Mouse (Mus musculus) adrenal gland, postnatal 10 days (tissue): ENCODE measurements around the gene Cdc42se1. TPM values are rescaled to one million over a fixed set of nuclear protein-coding genes. Genes with fewer than 3 reads are reported as not detected.
"Not testable (repeated sequence)": the region's sequence is repeated elsewhere in the genome, so short reads cannot be mapped to it uniquely, and the experiment has no call there.

ENCODE experiments used
- DNase-seq: peaks from one replicate; pipeline ENCODE4 v3.0.0; 2021; ENCODE audit warnings: mixed read lengths
- long read RNA-seq, 2 experiments: library from polyadenylated mRNA; stranded (forward); transcript quantifications; one replicate each; pipeline ENCODE4 v2.0.0; 2021
- total RNA-seq, 2 experiments: library from RNA; stranded (reverse); gene quantifications; 2 replicates each; pipeline ENCODE4 v1.2.3; 2021

The Cdc42se1 gene
- total RNA-seq = 10 to 100 TPM; 62.4 to 69.7 TPM
- long read RNA-seq, experiment 1, transcript Cdc42se1-201 (5 exons, 2,805 nt) = major isoform, 38 of 66 reads
- long read RNA-seq, experiment 1, partial matches to known transcripts = 2 of 66 reads
- long read RNA-seq, experiment 1, other reads (novel, unspliced or antisense) = 26 of 66 reads
- long read RNA-seq, experiment 2, transcript Cdc42se1-201 (5 exons, 2,805 nt) = major isoform, 37 of 47 reads
- long read RNA-seq, experiment 2, partial matches to known transcripts = 5 of 47 reads
- long read RNA-seq, experiment 2, other reads (novel, unspliced or antisense) = 5 of 47 reads

DNA sequence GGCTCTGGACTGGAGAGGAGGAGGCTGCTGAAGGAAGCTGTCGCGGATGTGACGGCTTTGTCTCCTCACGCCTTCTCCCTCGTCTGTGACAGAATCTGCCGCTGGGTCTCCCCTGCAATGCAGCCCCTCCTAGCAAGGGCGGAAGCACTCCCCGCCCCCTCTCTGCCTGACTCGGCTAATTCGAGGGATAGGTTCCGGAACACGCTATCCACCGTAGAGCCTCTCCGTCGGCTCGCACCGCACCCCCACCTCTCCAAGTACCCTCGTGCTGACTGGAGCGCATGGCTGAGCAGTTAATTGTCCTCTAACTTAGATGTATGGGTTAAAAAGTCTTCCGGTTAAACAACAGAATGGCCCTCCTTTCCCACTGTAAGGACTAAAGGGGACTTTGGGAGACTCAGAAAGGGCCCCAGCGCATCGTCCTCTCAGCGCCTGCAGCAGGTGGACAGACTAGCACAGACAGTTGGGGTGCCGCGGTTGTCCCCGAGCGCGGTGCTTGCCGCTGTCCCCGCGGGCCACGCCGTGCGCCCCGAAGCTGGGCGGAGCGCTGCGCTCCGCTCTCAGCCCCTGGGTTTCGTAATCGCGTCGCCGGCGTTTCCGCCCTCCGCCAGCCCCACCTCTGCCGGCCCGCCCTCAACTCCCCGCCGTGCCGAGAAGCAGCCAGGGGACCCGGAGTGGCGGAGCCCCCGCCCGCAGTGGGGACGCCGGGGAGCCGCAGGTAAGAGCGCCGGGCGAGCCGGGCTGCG lies at the start of gene Cdc42se1:
Cdc42se1 (plus strand) TSS at position 585 of the 746 bp plus-strand sequence.
- peak; percentile 93 for DNase-seq

DNA sequence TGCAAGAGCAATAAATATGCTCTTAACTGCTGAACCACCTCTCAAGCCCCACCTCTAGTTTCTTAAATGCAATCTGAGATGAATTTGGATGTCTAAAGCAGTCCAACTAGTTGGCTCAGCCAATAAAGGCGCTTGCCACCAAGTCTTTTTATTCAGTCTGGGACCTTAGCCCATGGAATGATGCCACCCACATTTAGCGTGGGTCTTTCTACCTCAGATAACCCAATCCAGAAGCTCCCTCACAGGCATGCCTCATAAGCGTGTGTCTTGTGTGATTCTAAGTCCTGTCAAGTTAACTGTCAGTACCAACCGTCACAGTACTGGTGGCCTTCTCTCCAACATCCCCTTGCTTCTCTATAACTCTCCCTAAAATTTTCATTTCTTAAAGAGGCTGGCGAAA lies 49.6 kb upstream of the Cdc42se1 start:
- DNase-seq = no peak

DNA sequence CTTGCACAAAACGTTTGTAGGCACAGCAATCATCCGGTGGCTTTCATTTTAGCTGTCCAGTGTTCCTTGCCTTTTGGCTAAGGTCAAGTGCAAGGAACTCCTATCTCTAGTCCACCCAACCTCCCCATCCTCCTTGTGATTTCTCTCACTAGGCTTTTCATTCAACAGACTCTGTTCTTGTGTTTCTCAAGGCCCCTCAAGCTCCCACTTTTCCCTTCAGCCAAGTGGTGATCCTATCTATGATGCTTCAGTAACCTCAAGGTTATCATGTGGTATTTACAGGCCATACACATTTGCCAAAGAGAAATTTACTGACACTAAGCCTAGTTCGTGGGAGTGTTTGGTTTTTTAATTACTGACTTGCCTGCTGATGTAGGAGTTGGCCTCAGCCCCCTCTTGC lies 48.6 kb upstream of the Cdc42se1 start:
- no peak for DNase-seq

DNA sequence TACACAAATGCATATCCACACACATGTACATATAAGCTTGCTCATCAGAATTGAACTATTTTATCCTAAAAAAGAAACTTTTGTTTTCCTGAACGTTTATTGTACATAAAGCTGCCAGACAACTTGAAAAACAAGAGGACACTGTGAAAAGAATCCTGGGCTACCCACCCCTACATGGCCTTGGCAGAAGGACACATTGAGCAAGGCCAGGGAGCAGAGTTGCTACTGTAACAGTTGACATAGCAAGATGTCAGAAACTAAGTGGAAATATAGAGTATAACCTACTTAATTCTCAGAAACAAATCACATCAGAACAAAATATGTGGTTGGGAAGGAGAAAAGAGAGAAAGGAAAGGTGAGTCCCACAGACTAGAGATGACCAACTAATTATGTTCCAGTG lies 46.7 kb upstream of the Cdc42se1 start:
- DNase-seq = peak; percentile 33

DNA sequence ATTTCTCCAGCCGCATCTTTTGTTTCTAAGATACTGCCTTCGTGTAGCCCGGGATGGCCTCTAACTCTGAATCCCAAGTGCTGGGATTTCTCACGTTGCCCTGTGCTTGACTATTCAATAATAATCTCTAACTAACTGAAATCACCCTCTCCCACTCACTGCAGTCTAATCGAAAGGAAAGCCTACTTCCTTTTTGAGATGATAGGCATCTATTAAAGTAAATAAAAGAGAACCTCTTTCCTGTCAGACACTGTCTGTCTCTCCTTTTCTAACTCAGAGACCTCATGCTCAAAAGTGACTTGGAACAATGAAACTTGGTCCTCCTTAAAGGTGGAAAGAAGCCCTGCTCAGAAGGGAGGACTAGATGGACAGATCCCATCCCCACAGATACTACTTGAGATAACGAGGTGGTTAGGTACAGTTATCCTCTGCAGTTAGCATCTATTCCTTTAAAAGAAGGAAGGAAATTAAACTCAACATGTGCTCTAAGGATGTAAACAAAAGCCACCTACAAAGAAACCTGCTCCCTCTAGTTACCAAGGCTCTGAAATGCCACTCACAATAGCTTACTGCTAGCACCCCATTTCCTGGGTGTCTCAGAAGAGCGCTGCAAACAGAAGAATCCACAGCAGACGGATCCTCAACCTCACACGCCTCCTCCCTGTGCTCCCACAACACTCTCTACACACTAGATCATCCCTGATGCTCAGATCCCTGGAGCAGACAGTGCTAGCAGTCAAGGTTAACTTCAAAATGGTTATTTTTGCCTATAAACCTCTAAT lies 43.5 kb upstream of the Cdc42se1 start:
- no peak for DNase-seq

DNA sequence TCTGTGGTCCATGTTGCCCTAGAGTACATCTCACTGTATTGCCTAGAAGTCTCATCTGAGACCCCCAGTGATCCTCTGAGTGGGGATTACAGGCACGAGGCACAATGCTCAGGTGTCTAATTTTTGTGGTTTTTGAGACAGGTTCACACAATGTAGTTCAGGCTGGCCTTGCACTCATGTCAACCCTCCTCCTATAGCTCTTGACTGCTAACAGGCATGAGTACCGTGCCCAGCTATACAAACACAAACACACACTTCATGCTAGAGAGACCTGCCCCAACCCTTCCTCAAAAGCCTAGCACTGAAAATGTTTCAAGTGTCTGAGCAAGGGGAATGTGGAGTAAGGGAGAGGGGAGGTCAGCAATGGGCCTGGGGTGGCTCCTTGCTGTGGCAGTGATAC lies 42.4 kb upstream of the Cdc42se1 start:
- DNase-seq = no peak

DNA sequence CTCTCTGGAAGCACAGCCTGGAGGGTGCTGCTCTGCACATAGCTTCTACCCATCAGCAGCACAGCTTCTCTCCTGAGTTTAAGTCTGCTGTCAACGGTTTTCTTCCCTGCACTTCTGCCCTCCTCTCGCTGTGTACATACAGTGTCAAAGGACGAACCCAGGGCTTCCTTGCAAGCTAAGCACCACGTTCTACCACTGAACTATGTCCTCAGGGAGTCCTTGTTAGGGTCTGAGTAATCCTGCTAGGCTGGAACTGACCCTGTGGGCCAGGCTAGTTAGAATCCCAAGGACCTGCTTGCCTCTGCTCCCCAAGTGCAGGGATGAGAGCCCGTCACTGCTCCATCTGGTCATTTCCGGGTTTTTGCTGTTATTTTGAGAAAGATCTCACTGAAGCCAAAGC lies 41.6 kb upstream of the Cdc42se1 start:
- DNase-seq = no peak

DNA sequence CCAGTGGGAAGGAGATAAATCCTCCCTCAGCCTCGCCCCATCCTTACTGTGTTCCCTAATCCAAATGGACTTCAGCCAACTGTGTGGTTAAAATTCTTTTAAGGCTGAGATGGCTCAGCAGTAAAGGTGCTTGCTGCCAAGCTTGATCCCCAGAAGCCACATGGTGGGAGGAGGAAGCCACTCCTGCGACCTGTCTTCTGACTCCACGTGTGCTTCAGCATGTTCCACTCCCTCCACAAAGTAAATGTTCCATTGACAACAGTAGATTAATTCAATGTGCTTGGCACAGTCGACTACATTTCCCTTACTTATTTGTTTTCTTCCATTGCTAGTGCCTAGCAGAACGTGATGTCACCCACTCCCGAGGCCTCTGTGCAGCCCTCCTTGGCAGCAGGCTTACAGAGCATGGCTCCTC lies 33.8 kb upstream of the Cdc42se1 start:
- DNase-seq = no peak

DNA sequence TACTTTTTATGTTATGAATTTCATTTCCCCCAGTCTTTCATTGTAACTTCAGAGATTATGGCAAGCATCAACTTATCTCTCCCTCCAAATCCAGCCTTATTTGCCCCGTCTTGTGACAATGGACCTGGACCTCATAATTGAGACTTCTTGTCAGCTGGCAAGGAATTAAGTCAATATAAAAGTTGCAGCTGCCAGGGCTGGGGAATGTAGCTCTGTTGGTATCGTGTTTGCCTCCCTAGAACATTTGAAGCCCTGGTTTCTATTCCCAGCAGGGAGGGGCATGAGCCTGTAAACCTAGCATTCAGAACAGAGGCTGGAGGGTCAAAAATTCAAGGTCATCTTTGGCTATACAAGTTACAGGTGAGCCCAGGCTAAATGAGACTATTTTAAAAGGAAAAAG lies 32.8 kb upstream of the Cdc42se1 start:
- DNase-seq = no peak

DNA sequence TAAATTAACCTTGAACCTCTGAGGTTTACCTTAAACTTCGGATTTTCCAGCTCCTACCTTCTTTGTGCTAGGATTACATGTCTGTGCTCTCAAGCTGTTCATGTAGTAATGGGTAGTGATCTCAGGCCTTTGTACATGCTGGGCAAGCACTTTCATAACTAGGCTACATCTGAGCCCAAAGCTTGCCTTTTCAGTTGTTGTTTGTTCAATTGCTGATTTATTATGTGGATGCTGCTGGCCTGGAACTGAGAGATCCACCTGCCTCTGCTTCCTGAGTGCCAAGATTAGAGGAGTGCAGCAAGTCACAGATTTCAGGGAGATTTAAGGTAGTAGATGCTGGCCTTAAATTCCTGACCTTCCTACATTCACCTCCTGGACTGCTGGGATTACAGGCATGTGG lies 29.4 kb upstream of the Cdc42se1 start:
- DNase-seq = no peak

DNA sequence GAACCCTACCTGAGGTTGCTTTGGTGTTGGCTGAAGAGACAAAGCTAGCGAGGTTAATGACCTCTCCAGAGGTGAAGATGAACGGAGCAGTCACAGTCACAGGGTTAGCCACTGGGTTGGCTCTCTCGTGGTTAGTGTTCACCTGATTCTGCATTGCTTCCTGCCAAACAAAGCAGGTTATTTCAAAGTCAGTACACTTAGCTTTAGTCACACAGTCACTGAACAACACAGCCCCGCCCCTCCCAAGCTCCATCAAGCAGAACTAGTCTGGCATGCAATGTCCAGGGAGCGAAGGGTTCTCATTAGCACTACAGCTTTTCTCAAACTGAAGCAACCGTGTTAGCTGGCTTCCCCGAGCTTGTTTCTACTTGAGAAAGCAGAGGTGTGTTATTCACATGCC lies 28.4 kb upstream of the Cdc42se1 start:
- DNase-seq = no peak

DNA sequence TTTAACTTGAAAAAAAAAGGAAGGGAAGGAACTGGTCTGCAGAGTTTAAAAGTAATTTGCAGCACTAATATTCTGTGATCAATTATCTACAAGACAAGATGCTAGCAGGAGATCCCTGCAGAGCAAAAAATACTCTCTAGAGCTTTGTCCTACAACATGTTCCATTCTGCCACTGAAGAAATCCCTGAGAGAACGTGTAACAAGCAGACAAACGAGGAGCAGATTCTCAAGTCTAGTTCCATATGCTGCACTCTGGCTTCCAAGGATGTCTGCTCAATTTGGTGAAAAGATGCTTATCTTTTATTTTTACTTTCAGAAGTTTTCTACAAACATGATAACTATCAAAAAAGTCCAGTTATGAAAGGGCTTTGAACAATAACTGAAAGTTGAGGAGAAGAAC lies 28.0 kb upstream of the Cdc42se1 start:
- no peak for DNase-seq

DNA sequence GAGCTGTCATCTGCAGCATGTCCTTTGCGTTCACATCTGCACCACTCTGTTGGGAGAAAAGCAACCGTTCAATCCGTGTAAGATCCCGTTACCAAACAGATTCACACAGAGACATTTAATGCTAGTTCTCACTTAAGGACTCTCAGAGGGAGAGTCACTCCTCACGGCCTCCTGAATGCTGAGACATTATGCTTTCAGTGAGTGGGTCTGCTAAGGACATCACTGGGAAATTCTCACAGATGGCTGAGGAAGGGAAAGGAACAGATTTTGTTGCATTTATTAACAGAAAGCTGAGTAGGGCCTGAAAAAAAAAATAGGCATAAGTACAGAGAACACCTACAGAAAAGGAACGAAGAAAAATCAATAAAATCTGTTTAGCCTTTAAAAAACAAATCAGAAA lies 24.7 kb upstream of the Cdc42se1 start:
- no peak for DNase-seq

DNA sequence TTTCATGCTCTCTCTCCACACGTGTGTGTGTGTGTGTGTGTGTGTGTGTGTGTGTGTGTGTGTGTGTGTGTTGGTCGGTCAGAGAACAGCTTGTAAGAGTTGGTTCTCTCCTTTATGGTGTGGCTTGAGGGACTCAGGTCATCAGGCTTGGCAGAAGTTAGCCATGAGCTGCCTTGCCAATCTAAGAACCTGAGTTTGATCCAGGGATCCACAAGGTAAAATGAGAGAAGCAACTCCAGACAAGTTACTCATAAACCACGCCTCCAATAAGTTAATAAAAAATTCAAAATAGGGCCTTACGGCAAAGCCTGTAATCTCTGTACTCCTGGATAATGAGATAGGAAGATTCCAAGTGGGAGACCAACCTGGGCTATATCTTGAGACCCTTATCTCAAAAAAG lies 20.2 kb upstream of the Cdc42se1 start:
- DNase-seq = no peak

DNA sequence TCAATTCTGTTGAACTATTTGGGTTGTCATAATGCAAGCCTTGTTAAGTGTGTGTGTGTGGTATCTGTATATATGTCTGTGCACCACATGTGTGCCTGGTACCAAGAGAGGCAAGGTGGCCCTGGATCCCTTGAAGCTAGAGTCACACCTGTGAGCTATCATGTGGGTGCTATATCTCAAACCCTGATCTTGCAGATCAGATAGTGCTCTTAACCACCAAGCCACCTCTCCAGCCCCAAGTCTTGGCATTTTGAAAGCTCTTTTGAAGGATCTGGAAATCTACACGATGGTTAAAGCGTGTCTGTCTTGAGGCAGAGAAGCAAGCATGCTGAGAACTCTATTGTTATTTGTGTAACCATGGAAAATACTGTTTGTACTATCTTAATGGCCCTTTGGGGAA lies 17.9 kb upstream of the Cdc42se1 start:
- DNase-seq = no peak

DNA sequence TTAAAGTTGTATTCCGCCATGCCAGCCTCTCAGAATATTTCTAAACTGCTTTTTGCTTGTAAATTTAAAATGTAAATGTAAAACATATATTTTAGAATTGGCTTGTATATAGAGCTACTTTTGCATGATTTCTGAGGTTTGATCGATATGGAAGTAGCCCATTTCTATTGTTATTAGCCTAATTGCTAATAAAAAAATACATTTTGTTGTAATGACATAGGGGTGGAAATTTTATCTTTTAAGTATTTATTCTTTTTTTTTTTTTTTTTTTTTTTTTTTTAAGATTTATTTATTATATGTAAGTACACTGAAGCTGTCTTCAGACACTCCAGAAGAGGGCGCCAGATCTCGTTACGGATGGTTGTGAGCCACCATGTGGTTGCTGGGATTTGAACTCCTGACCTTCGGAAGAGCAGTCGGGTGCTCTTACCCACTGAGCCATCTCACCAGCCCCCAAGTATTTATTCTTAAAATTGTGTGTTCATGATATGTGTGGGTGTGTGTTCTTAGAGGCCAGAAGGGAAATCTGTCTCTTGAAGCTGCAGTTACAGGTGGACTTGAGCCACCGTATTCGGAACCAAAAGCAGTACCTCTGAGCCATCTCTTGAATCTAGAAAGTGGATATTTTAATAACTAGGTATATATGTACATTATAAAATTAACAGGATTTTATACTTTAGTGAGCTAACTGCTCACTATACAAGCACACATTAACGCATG lies 15.5 kb upstream of the Cdc42se1 start:
- not testable (repeated sequence) for DNase-seq

DNA sequence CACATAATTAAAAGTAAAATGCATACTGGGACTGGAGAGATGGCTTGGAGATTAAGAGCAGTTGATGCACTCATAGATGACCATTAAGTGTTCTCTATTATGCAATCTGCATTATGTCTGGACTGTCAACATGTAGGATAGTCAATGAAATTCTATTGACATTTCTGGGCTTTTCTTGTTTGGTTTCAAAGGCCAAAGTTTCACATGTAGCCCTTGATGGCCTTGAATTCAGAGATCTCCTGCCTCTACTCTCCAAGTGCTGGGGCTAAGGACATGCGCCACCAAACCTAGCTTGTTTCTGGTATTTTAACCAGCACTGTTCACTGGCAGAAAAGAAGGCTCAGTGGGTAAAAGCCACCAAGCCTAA lies 14.9 kb upstream of the Cdc42se1 start:
- no peak for DNase-seq

DNA sequence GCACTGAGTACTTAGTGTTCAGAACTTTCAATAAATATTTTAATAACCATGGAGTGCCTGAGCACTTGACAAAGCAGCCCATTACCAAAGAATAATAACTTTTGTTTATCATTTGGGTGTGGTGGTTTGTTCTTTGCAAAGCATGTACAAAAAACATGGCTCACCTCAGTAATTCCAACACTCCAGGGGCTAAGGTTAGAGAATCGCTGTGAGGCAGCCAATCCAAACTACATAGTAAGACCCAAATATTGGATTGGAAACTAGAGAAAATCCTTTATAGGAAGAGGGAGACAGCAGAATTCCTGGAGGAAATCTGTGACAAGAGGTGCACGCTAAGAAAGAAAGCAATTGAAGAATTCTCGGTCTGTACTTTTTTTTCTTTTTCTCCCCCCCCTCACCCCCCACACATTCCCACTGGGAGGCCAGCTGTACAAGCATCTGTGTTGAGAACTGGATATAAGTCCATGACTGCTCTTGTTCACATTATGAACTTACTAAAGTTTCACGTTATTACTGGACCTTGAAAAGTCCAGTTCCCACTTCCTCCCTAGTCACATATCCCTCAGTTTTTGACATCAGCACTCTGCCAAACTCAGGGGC lies 11.8 kb upstream of the Cdc42se1 start:
- no peak for DNase-seq

DNA sequence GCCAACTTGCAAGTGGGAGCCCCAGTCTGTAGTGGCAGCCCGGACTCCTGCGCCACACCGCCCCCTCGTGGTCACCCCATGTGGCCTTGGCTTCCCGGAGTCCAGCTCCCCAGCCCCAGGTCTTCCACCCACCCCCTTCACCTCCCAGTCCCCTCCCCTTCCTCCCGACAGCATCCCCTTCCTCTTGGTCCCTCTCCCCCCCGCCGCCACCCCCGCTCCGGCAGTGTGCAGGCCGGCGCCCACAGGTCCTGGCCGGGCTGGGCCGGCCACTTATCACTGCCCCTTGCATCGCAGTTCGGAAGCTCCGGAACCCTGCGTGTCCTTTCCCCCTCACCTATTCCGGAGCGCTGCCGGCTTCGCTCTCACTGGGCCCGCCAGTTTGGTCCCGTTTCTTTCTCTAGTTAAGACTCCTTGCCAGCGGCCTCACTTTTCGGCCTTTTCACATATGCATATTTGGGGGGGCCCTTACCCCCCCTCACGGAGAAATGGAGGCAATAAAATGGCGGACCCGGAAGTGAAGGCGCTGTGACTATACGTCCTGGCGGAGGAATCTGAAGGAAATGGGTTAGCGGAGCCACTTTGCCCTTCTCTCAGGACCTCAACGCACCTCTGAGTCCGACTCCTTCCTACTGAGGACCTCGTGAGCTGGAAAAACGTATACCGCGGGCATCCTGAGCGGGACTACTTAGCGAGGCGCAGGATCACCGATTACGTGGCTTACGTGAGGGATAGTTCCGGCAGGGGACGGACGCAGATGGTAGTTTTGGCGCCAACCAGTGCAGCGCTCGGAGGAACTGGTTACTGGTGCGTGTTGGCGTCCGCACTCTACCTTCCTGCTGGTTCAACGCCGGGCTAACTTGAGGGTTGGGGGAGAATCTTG lies 11.0 kb upstream of the Cdc42se1 start, which contains the start of gene Gabpb2:
Gabpb2 (minus strand) TSS at position 662 of the 880 bp plus-strand sequence.
- DNase-seq = peak; percentile 99

DNA sequence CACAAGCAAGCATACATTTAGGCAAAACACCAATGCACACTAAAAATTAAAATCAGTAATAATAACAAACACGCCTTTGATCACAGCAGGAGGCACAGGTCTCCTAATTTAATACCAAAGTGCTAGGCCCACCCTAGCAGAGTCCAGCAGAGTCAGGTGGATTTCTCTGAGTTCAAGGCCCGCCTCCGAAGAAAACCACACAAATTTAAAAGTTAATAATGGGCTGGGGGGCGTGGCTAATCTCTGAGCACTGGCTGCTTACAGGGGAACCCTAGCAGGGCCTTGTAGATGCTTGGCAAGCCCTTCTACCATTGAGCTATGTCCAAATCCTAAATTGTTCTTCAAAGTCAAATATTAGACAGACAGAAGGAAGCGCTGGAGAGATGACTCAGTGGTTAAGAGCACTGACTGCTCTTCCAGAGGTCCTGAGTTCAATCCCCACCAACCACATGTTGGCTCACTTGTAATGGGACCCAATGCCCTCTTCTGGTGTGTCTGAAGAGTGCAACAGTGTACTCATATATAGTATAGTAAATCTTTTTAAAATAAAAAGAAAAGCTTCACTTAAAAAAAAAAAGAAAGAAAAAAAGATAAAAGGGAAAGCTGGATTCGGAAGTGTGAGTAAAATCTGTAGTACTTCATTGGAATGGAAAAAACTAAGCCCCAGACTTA lies 9.9 kb upstream of the Cdc42se1 start:
- DNase-seq = no peak
